Mouse (Mus musculus): ENCODE data around the gene Morc3. TPM values are rescaled to one million over a fixed set of nuclear protein-coding genes. Genes with fewer than 3 reads are reported as not detected.

Gene Morc3
- polyA plus RNA-seq, 1 experiment = 6.1 TPM

GRCm38 (mm10) chr16:93874841-93875240, 42.9 kb downstream of the Morc3 start:
- DNase-seq (ENCODE audit: low read depth, low spot score) = no peak
- WGBS = 78% methylated on average over 13 of the region's 13 CpGs

- 87% methylated on average over 6 of the region's 6 CpGs for WGBS
- DNase-seq (ENCODE audit: low read depth, low spot score) = no peak
These were observed 45.9 kb downstream of the Morc3 start for GRCm38 (mm10) chr16:93877612-93878380.

GRCm38 (mm10) chr16:93883423-93884085, 51.6 kb downstream of the Morc3 start, which contains the start of gene Chaf1b:
TSS of gene Chaf1b (plus strand) at chr16:93883901.
- DNase-seq (ENCODE audit: low read depth, low spot score) = peak; percentile 91
- 0% methylated on average over 53 of the region's 54 CpGs for WGBS

GRCm38 (mm10) chr16:93884086-93884721, 52.3 kb downstream of the Morc3 start:
- WGBS = under 1% methylated on average over 43 of the region's 43 CpGs
- no peak for DNase-seq (ENCODE audit: low read depth, low spot score)

GRCm38 (mm10) chr16:93884722-93885113, 52.8 kb downstream of the Morc3 start:
- no peak for DNase-seq (ENCODE audit: low read depth, low spot score)
- 52% methylated on average over 5 of the region's 5 CpGs for WGBS

- WGBS = 84% methylated on average over 6 of the region's 6 CpGs
- no peak for DNase-seq (ENCODE audit: low read depth, low spot score)
These were observed 56.6 kb downstream of the Morc3 start for GRCm38 (mm10) chr16:93888481-93888880.

- 79% methylated on average over 12 of the region's 12 CpGs for WGBS
- DNase-seq (ENCODE audit: low read depth, low spot score) = no peak
These were observed 59.2 kb downstream of the Morc3 start for GRCm38 (mm10) chr16:93890948-93891604.

- WGBS = 91% methylated on average over 5 of the region's 5 CpGs
These were observed 61.4 kb downstream of the Morc3 start for GRCm38 (mm10) chr16:93893285-93893684.

GRCm38 (mm10) chr16:93903027-93903426, 71.1 kb downstream of the Morc3 start:
- 82% methylated on average over 6 of the region's 6 CpGs for WGBS
- no peak for DNase-seq (ENCODE audit: low read depth, low spot score)

More at GRCm38 (mm10) chr16:93893285-93893684, 61.4 kb downstream of the Morc3 start:
- no peak for DNase-seq (ENCODE audit: low read depth, low spot score)

- no peak for DNase-seq (ENCODE audit: low read depth, low spot score)
- 66% methylated on average over 11 of the region's 11 CpGs for WGBS
These were observed 74.5 kb downstream of the Morc3 start for GRCm38 (mm10) chr16:93906156-93907014.

GRCm38 (mm10) chr16:93907761-93908160, 75.8 kb downstream of the Morc3 start:
- 46% methylated on average over 5 of the region's 5 CpGs for WGBS
- no peak for DNase-seq (ENCODE audit: low read depth, low spot score)

GRCm38 (mm10) chr16:93908196-93908595, 76.3 kb downstream of the Morc3 start:
- WGBS = 78% methylated on average over 8 of the region's 8 CpGs
- no peak for DNase-seq (ENCODE audit: low read depth, low spot score)

- WGBS = 46% methylated on average over 3 of the region's 3 CpGs
- DNase-seq (ENCODE audit: low read depth, low spot score) = no peak
These were observed 78.0 kb downstream of the Morc3 start for GRCm38 (mm10) chr16:93909936-93910335.

GRCm38 (mm10) chr16:93910735-93911665, 79.1 kb downstream of the Morc3 start:
- 46% methylated on average over 28 of the region's 28 CpGs for WGBS

GRCm38 (mm10) chr16:93912158-93912557, 80.2 kb downstream of the Morc3 start:
- 18% methylated on average over 5 of the region's 5 CpGs for WGBS
- DNase-seq (ENCODE audit: low read depth, low spot score) = no peak

More at GRCm38 (mm10) chr16:93910735-93911665, 79.1 kb downstream of the Morc3 start:
- DNase-seq (ENCODE audit: low read depth, low spot score) = no peak

- 40% methylated on average over 3 of the region's 3 CpGs for WGBS
These were observed 80.9 kb downstream of the Morc3 start for GRCm38 (mm10) chr16:93912808-93913207.

GRCm38 (mm10) chr16:93913881-93914576, 82.1 kb downstream of the Morc3 start:
- DNase-seq (ENCODE audit: low read depth, low spot score) = no peak
- 45% methylated on average over 10 of the region's 10 CpGs for WGBS

More at GRCm38 (mm10) chr16:93912808-93913207, 80.9 kb downstream of the Morc3 start:
- no peak for DNase-seq (ENCODE audit: low read depth, low spot score)

All from large intestine, adult 2 months (tissue).